Mouse (Mus musculus): ENCODE results near the gene Ascc1.

- TF ChIP-seq CTCF (IDR thresholded peaks at IDR 0.05; ENCODE audit: low read depth) (no peak), EP300 (IDR thresholded peaks at IDR 0.05; ENCODE audit: low read depth) (no peak)
Observed at GRCm38 (mm10) chr10:59956681-59957080, 45.9 kb upstream of the Ascc1 start.
